ENCODE assay signal across 15 mouse cellular contexts in genomic region chr4:56582405-56582804, GRCm38 (mm10).
"Had no signal": no experiment of that assay in that cellular context is flagged by ENCODE, and none has a peak within 500 bp of the region (broad histone marks: within the 10 kb centered on the region; RNA-seq: fewer than 3 reads in every experiment).

No protein-coding gene starts in this region.

- DNase-seq: kidney, adult 18-20 months; kidney, adult 9 months; kidney, postnatal 14 days; kidney, postnatal 4 days; liver, postnatal 0 days; lung, embryonic 14.5 days; lung, postnatal 36 days; midbrain, embryonic 14.5 days; thymus, adult 18-20 months; thymus, postnatal 36 days had no signal

- H3K4me2 ChIP-seq: lung, embryonic 14.5 days had no signal

- ATAC-seq: intestine, embryonic 16.5 days; liver, postnatal 0 days; lung, postnatal 0 days had no signal

- H3K36me3 ChIP-seq: midbrain, embryonic 10.5 days had no signal

- H3K27ac ChIP-seq: liver, embryonic 14.5 days; midbrain, embryonic 10.5 days had no signal

- H3K4me3 ChIP-seq: megakaryocyte, embryonic 14.5 days; midbrain, embryonic 10.5 days had no signal

- H3K9ac ChIP-seq: liver, embryonic 14.5 days; liver, postnatal 0 days; lung, embryonic 14.5 days had no signal

- H3K4me1 ChIP-seq: megakaryocyte, embryonic 14.5 days; midbrain, embryonic 10.5 days had no signal

- H3K9me3 ChIP-seq: megakaryocyte, embryonic 14.5 days; midbrain, embryonic 10.5 days had no signal

- H3K27me3 ChIP-seq: megakaryocyte, embryonic 14.5 days had no signal
